Mouse (Mus musculus) left cerebral cortex, adult 11 months (tissue): ENCODE data around the gene Ipmk.
A peak's percentile ranks its signal among the peaks of the same experiment; 100 is the strongest.
"Not testable (repeated sequence)": the region's sequence is repeated elsewhere in the genome, so short reads cannot be mapped to it uniquely, and the experiment has no call there.

Experiments
- DNase-seq: peaks from one replicate; pipeline ENCODE4 v3.0.0; 2022; ENCODE audit warnings: low spot score

Ipmk gene

GRCm38 (mm10) chr10:71422047-71423037 is 74.8 kb downstream of the Ipmk start:
- DNase-seq, result peak; percentile 24

- DNase-seq, result no peak
Observed at GRCm38 (mm10) chr10:71426740-71427139, 79.2 kb downstream of the Ipmk start.

- DNase-seq, result no peak
Observed at GRCm38 (mm10) chr10:71427381-71427780, 79.8 kb downstream of the Ipmk start.

GRCm38 (mm10) chr10:71428246-71428864 is 80.8 kb downstream of the Ipmk start:
- DNase-seq, result no peak

- DNase-seq, result no peak
Observed at GRCm38 (mm10) chr10:71430661-71431060, 83.1 kb downstream of the Ipmk start.

GRCm38 (mm10) chr10:71443086-71443485 is 95.5 kb downstream of the Ipmk start:
- DNase-seq, result no peak

GRCm38 (mm10) chr10:71447661-71448060 is 100.1 kb downstream of the Ipmk start:
- no peak for DNase-seq

GRCm38 (mm10) chr10:71448284-71448683 is 100.7 kb downstream of the Ipmk start:
- no peak for DNase-seq

GRCm38 (mm10) chr10:71455355-71455754 is 107.8 kb downstream of the Ipmk start:
- DNase-seq, result no peak

- DNase-seq, result not testable (repeated sequence)
Observed at GRCm38 (mm10) chr10:71462371-71462770, 114.8 kb downstream of the Ipmk start.

- DNase-seq, result no peak
Observed at GRCm38 (mm10) chr10:71464417-71464816, 116.9 kb downstream of the Ipmk start.

GRCm38 (mm10) chr10:71468315-71468714 is 120.8 kb downstream of the Ipmk start:
- DNase-seq, result no peak

GRCm38 (mm10) chr10:71469751-71470150 is 122.2 kb downstream of the Ipmk start:
- no peak for DNase-seq

- no peak for DNase-seq
Observed at GRCm38 (mm10) chr10:71472033-71472432, 124.5 kb downstream of the Ipmk start.

- no peak for DNase-seq
Observed at GRCm38 (mm10) chr10:71473590-71473989, 126.0 kb downstream of the Ipmk start.

- DNase-seq, result no peak
Observed at GRCm38 (mm10) chr10:71476471-71477080, 129.0 kb downstream of the Ipmk start.

GRCm38 (mm10) chr10:71477147-71477546 is 129.6 kb downstream of the Ipmk start:
- no peak for DNase-seq

GRCm38 (mm10) chr10:71479700-71480325 is 132.2 kb downstream of the Ipmk start:
- DNase-seq, result peak; percentile 55
